Mouse (Mus musculus) cerebellum, postnatal 25 days (tissue): Measurements from ENCODE around the gene St6galnac6.
A peak's percentile ranks its signal among the peaks of the same experiment; 100 is the strongest.

ENCODE experiments used
- DNase-seq, 2 experiments: peaks; one replicate each; pipeline ENCODE4 v3.0.0; 2021; ENCODE audit warnings: mixed read lengths in 2 of 2

Gene St6galnac6

DNA sequence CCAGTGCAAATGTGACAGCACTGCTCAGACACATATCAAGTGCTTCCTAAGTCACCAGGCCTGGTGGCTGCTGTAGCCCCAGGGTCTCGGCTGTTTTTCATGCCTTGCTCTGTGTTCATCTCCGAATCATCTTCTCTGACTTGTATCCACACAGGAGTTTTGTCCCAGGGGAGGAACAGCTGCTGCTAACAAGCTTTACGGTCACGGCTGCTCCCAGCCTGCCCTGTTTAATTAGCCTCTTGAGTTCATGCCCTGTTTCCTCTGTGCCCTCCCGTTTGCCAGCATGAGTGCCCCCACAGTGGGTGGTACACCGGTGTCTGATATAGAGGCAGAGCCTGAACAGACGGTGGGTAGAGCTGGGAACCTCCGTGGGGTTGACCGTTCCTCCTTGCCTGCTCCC, 18.5 kb downstream of the St6galnac6 start:
- no peak for DNase-seq

DNA sequence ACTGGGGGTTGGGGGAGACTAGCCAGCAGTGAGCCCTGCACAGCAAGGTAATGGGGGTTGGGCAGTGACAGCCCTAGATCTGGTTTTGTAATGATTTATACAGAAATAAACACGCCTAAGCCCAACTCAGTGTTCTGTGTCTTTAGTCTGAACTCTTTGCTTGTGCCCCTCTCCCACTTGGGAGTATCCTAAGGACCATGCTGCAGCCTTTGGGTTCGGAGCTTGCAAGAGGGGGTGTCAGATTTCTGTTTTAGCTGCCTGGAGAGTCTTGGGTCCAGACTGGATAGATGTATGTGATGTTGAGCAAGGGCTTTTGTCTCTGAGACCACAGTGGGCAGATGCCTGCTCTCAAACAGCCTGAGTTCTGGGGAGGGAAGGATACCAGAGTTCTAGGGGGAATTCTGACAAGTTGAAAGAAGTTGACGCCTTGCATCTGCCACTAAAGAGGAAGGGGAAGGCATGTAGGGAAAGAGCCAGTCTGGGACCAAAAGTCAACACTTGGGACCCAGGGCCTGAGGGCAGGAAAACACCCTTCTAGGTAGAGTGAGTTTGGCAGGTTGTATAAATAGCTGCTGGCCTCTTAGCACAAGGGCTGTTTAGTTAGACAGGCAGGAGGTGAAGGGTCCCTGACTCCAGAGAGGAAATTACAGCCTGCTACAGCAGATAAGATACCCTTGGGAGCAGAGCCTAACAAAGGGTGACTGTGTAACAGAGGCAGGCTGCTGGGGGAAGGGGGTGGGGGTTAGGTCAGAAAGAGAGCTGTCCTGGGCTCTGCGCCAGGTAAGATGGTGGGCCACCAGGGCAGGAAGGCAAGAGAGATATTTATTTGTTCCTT, 21.4 kb downstream of the St6galnac6 start:
- no peak for DNase-seq

DNA sequence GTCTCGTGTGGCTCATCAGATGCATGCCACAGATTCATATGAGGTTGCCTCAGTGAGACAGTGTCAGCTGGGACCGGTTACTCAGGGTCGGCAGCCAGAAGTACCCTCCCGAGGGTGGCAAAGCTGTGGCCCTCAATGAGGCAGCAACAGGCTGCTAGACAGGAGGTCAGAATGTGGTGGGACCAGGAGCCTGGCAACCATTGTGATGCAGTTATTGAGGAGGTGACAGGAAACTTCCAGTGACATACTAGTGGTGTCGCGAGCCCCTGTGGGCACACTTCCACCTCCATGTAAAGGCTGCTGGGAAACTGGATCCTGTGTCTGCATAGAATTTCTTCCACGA, 22.0 kb downstream of the St6galnac6 start, which contains the start of gene Ak1:
Gene Ak1 (plus strand): TSS at position 242 of the 343 bp plus-strand sequence.
- DNase-seq: no peak

DNA sequence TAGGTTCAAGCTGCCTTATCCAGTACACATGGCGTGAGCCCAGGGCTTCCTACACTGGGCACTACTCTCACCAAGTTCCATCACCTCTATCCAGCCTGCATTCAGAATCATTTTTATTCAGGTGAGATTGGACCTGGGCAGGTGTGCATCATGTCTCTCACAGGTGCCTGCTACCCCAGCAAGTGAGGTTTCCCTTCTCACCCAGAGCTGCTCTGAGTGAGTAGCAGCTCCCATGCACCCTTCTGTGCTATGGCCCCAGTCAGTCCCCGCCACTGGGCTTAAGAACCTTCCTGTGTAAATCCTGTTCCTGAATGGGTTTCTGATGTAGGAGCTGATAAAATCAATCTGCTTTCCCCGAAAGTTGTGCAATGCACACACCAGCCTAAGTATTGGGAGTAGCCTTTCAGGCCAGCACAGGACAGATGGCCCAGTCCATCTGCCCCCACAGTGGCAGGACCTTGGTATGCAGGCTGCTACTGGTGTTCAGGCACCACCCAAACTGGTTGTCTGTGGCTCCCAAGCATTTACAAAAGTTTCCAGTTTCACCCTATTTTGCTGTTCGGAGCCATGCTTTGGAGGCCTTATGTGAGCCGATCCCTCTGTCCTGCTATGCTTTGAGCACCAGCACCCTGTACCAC, 24.7 kb downstream of the St6galnac6 start:
- DNase-seq: no peak

DNA sequence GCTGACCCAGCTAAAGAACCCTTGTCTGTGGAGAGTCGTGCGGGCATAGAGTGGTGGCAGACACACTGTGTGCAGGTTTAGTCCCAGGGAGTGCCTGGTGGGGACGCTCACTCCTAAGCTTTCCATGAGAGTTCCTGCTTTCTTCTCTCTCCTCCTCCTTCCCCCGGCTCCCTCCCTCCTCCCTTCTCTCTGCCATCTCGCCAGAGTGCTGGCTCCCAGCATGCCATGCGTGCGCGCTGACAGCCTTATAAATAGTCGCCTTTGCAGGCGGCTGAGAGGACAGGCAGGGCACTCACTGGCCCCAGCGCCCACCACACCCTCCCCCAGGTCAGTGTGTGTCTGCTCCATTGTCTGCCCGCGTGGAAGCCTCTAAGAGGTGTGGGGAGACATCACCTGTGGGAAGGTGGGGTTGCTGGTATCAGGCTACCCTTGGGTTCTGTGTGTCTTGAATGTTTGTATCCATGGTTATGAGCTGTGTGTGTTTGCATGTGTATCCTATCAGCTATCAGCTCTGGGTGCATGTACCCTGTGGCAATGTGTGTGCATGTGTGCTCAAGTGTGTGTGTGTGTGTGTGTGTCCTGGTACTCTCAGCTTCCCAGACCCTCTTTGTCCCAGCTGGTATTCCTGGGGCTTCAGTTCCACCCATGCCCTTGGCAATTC, 25.8 kb downstream of the St6galnac6 start:
- DNase-seq: peak; percentile 90 to 93

DNA sequence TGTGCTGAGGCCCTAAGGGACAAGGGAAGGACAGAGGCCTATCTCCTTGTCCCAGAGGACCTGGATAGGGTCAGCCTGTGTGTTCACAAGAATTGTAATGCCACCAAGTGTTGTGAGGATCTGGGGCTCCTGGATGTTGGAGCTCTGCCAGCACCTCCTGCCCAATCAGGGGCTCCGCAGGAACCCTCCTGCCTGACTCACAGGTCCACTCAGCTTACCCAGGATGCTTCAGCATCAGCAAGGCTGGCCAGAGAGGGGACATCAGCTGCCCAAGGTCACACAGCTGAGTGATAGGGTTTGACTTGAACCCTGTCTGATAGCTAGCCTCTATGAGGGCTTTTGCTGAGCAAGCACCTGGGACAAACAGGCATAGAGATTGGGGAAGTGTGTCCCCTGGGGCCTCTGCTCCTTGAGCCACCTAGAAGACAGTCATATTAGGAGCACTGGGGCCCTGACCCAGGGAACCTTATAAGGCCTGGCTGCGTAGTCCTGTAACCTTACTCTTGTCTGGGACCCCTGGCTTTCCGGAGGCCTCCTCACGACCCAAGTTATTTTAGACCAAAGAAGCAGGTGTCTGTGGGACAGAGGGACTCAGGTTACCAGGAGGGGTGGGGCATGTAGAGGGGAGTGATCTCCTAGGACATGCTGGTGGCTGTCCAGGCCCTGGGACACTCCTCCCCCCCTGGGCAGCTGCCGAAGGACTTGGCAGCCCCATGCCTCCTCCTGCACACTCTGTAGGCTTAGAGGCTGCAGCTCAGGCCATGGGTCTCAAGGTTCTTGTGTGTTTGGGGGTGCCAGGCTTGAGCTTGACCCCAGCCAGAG, 26.6 kb downstream of the St6galnac6 start:
- peak; percentile 80 to 86 for DNase-seq

DNA sequence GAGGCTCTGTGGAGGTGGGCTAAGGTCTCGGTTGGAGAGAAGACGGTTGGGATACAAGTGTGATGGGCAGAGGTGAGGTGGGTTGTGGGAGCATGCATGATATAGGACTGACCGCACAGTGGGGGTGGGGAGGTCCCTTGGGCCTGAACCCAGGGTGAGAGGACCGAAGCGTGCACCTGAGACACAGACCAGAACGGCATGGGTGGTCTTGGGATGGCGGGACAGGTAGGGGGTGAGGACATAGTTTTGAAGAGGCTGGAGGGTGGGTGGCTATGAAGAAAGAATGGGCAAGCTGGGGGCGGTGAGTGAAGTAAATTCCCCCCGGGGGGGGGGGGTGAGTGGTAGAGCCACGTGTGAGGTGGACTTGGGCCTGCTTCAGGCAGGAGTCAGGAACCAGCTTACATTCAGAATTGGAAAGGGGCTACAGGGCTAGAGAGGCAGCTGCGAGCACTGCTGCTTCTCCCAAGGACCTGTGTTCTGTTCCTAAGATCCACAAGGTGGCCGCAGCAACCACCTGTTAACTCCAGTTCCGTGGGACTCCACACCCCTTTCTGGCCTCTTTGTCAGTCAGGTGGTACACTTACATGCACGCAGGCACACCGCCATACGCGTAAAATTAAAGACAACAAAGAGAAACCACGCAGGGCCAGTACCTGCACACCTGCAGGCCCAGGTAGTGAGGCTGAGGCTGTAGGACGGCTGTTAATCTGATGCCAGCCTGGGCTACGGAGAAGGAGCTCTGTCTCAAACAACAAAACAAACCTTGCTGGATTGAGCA, 27.9 kb downstream of the St6galnac6 start:
- DNase-seq: no peak

DNA sequence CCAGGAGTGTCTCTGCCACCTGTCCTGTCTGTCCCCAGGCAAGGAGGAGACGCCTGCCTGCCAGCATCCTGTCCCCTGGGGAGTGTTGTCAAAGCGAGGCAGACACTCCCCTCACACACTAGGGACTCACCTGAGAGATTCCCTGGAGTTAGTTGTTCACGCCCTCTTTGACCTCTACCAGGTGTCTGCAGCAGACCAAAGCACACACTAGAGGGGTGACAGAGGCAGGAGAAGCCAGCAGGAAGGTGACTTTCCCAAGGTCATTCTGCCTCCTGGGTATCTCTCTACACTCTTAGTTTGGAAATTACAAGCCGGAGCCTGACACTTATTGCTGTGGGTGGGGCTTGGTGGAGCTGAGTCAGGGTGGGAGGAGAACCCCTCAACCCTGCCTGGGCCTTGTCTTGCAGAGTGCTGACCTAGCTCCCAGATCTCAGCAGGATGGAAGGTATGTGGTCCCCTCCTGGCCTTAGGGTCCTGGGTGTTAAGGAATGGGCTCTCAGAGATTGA, 28.6 kb downstream of the St6galnac6 start:
- no peak for DNase-seq

DNA sequence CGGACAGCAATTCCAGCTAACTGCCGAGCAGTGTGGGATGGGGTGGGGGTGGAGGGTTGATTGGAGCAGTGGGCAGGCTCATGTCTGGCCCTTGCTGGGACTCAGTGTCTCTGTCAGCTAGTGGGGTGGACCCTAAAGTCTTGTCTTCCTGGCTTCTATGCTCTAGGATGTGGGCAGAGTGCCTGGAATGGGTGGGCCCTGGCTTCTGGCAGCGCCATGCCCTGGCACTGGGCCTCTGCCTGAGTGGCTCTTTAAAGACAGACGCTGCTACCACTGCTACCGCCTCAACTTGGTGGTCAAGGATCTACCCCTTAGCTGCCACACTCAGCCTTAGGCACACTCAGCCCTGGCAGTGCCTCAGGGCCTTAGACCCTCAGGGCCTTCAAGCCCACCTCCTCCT, 29.2 kb downstream of the St6galnac6 start:
- peak; percentile 60 to 78 for DNase-seq

DNA sequence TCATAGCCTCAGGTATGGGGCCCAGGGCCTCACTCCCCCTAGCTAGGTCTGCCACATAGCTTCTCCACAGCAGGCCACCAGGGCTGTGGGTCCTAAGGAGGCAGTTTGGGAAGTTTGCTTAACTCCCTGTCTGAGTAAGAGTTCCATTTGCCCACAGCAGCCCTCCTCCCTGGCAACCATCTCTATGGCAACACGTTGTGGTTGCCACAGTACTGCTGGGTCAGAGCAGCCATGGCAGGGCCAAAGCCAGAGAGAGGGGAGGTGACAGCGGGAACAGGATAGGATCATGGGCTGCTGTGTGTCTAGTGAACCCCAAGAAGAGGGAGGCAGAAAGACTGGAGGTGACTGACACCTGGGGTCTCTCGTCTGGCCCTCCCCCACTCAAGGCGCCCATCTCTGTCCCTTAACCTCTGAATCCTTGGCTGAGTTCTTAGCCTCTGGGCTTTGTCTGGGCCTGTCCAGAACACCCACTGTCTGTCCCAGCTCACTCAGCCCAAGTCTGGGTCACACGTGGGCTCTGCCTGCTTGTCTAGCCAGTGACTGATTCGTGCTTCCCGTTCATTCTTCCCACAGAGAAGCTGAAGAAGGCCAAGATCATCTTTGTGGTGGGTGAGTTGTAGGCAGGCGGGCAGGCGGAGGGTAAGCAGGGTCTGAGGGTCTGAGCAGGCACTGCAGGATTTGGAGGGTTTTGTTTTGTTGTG, 29.9 kb downstream of the St6galnac6 start:
- DNase-seq: peak in 1 of 2 experiments; percentile 53

DNA sequence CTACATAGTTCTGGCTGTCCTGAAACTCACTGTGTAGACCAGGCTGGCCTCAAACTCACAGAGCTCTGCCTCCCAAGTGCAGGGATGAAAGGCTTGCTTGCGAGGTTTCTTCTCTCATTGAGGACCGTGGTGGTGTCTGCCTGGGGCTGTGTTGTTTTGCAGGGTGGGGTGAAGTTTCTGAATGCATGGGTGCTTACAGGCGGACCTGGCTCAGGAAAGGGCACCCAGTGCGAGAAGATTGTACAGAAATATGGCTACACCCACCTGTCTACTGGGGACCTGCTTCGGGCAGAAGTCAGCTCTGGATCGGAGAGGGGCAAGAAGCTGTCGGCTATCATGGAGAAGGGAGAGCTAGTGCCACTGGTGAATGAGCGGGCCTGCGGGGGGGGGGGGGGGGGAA, 30.5 kb downstream of the St6galnac6 start:
- DNase-seq: no peak

DNA sequence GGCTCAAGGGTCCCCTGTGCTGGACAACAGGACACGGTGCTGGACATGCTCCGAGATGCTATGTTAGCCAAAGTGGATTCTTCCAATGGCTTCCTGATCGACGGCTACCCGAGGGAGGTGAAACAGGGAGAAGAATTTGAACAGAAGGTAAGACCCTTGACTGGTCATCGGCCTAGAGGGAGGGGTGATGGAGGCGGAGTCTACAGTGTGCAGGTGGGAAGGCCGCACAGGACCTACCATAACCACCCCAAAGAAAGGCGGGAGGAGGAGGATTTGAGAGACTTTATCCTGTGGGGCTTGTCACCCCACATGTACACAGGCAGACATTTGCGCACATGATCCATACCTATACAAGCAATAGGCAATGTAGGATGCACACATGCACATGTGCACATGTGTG, 31.5 kb downstream of the St6galnac6 start:
- DNase-seq: no peak

DNA sequence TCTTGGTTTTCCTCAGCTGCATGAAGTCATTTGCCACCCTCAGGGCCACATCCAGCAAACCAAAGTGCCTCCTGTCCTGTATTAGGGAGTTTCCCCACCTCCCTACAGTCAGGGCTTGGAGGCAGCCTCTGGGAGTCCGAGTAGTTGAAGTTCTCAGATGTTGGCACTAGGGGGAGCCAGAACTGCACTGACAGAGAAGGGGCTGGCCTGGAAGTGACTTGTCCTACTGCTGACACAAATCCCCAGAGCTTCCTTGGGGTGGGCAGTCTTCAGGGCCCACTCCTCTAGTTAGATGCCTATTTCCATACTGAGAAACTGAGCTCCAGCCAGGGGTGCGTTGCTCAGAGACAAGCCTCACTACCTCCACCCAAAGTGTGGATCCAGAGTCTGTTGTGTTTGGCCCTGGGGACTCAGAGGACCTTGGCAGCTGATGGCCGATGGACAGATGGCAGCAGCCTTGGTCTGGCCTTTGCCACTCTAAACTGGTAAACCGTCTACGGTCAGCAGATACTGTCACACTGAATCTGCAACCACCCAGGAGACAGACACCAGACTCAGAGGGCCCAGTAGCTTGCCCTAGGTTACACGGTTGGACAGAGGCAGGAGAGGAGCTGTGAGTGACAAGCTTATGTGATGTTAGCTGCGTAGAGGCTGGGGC, 32.4 kb downstream of the St6galnac6 start:
- peak; percentile 78 to 86 for DNase-seq

DNA sequence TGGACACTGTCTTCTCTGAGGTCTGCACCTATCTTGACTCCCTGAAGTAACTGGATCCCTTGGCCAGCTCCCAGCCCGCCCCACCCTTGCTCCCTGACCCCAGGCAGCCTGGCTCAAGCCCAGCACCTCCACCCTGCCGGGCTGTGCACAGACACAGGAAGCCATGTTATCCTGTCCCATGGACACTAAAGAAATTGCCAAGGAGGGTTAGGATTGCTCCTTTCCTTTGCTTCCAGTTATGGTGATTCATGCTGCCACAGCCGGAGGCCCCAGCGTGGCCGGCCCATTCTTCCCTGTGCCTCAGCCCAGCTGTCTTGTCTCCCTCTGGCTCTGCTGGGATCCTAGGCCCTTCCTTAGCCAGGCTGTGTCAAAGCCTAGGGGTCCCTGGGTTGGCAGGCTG, 34.2 kb downstream of the St6galnac6 start:
- peak in 1 of 2 experiments; percentile 32 for DNase-seq

DNA sequence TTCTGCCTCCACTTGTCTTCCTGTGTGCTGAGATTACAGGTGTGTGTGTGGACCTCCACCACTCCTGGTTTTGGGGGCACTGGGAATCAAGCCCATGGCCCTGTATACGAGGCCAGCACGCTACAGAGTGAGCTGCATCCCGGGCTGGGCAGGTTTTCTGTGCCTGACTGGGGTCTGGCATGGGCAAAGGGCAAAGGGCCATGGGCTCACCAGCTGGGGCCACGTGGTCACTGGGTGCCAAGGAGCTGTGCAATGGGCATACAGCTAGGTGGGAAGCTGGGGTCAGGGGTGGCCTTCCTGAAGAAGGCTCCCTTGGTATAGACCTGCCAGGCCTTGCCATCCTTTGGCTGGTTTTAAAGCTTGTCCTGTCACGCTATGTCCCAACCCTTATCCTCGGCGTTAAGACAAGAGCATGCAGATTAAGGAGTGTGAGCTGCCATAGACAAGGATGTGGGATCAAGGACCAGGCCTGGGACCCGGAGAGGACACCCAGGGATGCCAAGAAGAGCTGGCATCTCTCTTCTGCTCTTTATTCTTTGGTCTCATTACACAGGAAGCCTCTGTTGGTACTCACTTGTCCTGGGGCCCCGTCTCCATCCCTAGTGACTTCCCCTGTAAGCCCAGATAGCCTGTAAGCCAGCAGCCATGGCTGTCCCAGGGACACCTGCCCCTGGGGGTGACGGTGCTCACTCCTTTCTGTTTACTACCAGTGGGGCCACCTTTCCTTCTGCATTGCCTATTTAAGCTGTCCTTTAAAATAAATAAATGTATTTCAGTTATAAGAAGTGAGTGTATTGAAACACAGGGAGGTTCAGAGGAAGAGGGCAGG, 35.0 kb downstream of the St6galnac6 start:
- peak in 1 of 2 experiments; percentile 20 for DNase-seq

DNA sequence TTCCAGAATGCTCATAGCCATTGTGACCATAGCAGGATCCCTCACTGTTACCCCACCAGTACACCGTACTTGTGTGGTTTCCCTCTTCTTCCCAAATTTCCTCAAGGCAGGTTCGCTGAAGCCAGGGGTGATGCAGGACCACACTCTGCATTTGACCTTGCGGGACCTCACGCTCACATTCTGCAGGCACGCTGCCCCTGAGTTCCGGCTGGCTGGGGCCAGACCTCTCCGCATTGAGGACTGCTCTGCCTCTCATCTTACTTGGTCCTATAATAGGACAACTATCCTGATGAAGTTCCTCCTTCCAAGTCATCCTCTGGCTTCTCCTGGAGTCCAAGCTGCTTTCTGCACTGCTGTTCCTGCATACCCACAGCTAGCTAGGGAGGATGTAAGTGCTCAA, 37.1 kb downstream of the St6galnac6 start:
- peak in 1 of 2 experiments; percentile 5 for DNase-seq

DNA sequence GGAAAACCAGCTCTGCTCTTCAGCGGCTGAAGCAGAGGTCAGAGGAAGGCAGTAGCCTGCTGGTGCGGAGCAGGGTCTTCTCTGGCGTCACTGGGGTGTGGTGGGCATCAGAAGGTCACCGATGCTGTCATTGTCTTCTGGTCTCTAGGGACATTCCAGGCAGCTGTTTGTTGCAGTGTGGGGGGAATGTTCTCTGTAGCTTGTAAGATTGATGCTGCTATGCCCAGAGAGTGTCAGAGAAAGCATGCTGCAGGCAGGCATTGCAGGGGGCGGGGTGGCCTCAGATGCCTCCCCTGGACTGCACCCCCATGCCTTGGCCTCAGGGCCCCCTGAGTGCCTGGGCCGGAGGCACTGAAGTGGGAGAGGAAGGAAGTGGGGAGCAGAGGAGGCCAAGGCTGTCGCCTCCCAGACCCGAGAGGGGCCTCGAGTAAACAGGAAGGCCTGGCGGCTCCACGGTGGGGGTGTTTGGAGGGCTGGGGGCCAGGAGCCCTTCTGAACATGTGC, 38.3 kb downstream of the St6galnac6 start:
- peak in 1 of 2 experiments; percentile 17 for DNase-seq

DNA sequence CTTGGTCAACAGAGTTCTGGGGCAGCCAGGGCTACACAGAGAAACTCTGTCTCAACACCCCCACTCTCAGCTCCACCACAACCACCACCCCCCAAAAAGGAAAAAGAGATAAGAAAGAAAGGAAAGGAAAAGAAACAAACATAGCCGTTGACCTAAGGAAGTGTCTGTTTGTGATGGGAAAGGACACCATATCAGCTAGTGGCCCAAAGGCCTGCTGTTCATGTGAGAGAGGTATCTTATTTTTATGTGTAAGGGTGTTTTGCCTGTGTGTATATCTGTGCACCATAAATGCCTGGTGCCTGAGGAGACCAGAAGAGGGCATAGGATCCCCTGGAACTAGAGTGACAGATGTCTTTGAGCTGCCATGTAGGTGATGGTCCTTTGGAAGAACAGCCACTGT, 40.1 kb downstream of the St6galnac6 start:
- DNase-seq: no peak

DNA sequence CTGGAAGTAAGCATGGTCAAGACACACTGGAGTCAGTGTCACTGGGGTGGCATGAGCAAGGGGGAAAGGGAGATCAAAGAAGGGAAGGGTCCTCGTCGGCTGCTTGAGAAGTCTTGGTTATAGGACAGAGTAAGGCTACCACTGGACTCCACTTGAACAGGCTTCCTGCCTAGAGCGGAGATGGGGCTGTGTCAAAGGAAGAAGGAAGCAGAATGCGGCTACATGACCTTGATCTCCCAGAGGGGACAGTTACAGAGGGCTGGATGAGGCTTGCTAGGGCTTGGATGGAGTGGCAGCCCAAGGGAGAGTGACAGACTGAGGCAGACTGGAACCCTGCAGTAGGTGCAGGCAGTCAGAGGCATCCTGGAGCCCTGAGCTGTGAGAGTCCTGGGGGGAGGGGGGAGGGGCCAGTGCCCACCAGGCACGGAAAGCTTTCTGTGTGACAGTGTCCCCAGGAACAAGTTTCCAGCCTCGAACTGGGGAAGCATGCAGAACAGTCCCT, 41.1 kb downstream of the St6galnac6 start:
- DNase-seq: no peak
